Mouse (Mus musculus) forebrain, embryonic 11.5 days (tissue): Measurements from ENCODE around the gene Glyctk. TPM values are rescaled to one million over a fixed set of nuclear protein-coding genes. Genes with fewer than 3 reads are reported as not detected.
A peak's percentile ranks its signal among the peaks of the same experiment; 100 is the strongest.

Source experiments
- ATAC-seq: fragments of 200-750 bp; cut with Nextera tagmentation; replicated peaks from 2 replicates; pipeline ENCODE4 v1.8.0; 2017; ENCODE audit warnings: moderate TSS enrichment; ENCODE audit not compliant: low FRiP score
- DNase-seq: peaks from one replicate; pipeline ENCODE4 v3.0.0-alpha.2; 2017; ENCODE audit warnings: low spot score
- H3K27ac ChIP-seq: fragments of 300-500 bp; sonication (generic); 2 replicates; pipeline ENCODE4 v1.5.1; 2014; ENCODE audit warnings: low read depth, low read length
- H3K27me3 ChIP-seq: fragments of 300-500 bp; sonication (generic); 2 replicates; pipeline ENCODE4 v1.6.1; 2014; ENCODE audit warnings: mild to moderate bottlenecking, low read length, mixed read lengths; ENCODE audit not compliant: control insufficient read depth, insufficient read depth
- H3K36me3 ChIP-seq: fragments of 300-500 bp; sonication (generic); 2 replicates; pipeline ENCODE4 v1.6.1; 2014; ENCODE audit warnings: mild to moderate bottlenecking, low read length, moderate library complexity, mixed read lengths; ENCODE audit not compliant: control insufficient read depth, insufficient read depth
- H3K4me1 ChIP-seq: fragments of 300-500 bp; sonication (generic); replicated peaks from 2 replicates; pipeline ENCODE4 v1.6.1; 2014; ENCODE audit warnings: low read length, mixed read lengths; ENCODE audit not compliant: control insufficient read depth, insufficient read depth
- H3K4me2 ChIP-seq: fragments of 300-500 bp; sonication (generic); 2 replicates; pipeline ENCODE4 v1.6.1; 2014; ENCODE audit warnings: low read depth, mild to moderate bottlenecking, low read length, moderate library complexity, mixed read lengths; ENCODE audit not compliant: severe bottlenecking
- H3K4me3 ChIP-seq: fragments of 300-500 bp; sonication (generic); 2 replicates; pipeline ENCODE4 v1.5.1; 2014; ENCODE audit warnings: low read depth, low read length
- H3K9ac ChIP-seq: fragments of 300-500 bp; sonication (generic); 2 replicates; pipeline ENCODE4 v1.6.1; 2014; ENCODE audit warnings: low read length
- H3K9me3 ChIP-seq: fragments of 300-500 bp; sonication (generic); 2 replicates; pipeline ENCODE4 v1.6.1; 2016; ENCODE audit warnings: low read length, mixed read lengths; ENCODE audit not compliant: control insufficient read depth
- WGBS: fragments of 180-500 bp; shearing (Covaris S2); extraction: QIAGEN DNeasy Blood & Tissue Kit; methylation state at CpG from one replicate; pipeline ENCODE4 v1.1.7; 2014; 5-methylcytosine and 5-hydroxymethylcytosine counted together
- polyA plus RNA-seq: library from polyadenylated mRNA; unstranded; fragments of >200 nt; fragmentation: Nextera tagmentation; extraction: Ambion mirVana; gene quantifications from 2 replicates; pipeline ENCODE4 v1.2.1, GENCODE M21; 2014

The Glyctk gene
- polyA plus RNA-seq, 1 experiment from 2014 or later, result 10.2 TPM

DNA sequence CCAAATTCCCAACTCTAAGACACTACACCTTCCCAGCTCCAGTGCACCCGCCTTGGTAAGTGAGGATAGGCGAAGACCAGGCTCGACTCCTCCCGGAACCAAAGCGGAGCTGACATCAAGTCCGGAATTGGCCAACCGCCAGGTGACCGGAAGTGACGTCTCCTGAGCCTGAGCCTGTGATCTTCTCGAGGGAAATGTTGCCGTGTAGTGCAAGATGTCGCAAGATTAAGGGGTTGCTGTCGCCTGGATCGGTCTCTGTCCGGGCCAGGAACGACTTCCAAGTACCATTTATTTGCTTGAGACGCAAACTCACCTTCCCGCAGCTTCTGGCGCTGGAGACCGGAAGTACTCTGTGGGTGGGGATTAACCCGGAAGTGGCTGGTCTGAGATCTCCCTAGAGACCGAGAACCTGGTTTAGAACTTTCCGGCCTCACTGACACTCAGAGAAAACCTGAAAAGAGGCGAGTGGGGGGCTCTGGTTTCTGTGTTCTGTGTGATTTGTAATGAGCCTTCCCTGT, 1.9 kb upstream of the Glyctk start:
- WGBS, result 5% methylated on average over 24 of the region's 24 CpGs
- Histone ChIP-seq H3K4me1 (peaks cover 6% of the 10 kb centered on the region; the same call in 1 of the 2 replicates), H3K36me3 (no peaks in the 10 kb centered on the region), H3K27ac (peak overlapping the region; percentile 85), H3K27me3 (no peaks in the 10 kb centered on the region), H3K9me3 (no peaks in the 10 kb centered on the region), H3K4me3 (peak overlapping the region; percentile 41), H3K9ac (peak overlapping the region; percentile 63), H3K4me2 (peak overlapping the region; percentile 67)
- peak; percentile 68 for ATAC-seq
- peak; percentile 94 for DNase-seq

DNA sequence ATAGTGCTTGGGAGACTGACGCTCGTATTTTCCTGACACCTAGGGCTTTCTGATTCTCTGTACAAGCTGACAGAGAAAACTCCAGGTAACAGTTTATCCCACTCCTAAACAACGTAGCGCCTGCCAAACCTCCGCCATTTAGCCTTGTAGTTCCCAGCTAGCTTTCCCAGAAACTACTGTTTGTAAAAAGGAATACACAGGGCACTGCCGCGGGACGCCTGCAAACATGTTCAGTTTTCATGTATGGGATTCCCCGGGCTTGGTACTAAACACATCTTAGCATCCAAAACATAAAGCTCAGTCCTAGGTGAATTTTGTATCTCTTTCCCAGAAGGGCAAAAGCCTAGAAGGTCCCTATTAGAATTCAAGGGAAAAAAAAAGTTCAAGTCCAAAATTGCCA, 1.3 kb upstream of the Glyctk start:
- Histone ChIP-seq H3K4me2 (no peak overlapping the region; the same call in 1 of the 2 replicates), H3K4me3 (0 out of 2 replicates have a peak overlapping the region, but pooled peaks have one; percentile 41), H3K9ac (no peak overlapping the region), H3K4me1 (peaks cover 6% of the 10 kb centered on the region; the same call in 1 of the 2 replicates), H3K27me3 (no peaks in the 10 kb centered on the region), H3K9me3 (no peaks in the 10 kb centered on the region), H3K36me3 (no peaks in the 10 kb centered on the region), H3K27ac (no peak overlapping the region)
- no peak for ATAC-seq
- DNase-seq, result peak; percentile 55
- WGBS, result 85% methylated on average over 9 of the region's 9 CpGs

- Histone ChIP-seq H3K9me3 (no peaks in the 10 kb centered on the region), H3K4me2 (no peak overlapping the region), H3K4me1 (peaks cover 6% of the 10 kb centered on the region; the same call in 1 of the 2 replicates), H3K36me3 (no peaks in the 10 kb centered on the region; the same call in 1 of the 2 replicates), H3K27me3 (no peaks in the 10 kb centered on the region), H3K27ac (no peak overlapping the region), H3K9ac (no peak overlapping the region), H3K4me3 (no peak overlapping the region)
- ATAC-seq (no peak), DNase-seq (no peak)
- 79% methylated on average over 10 of the region's 10 CpGs for WGBS
Measured at GRCm38 (mm10) chr9:106157623-106157925, 364 bp downstream of the Glyctk start.

DNA sequence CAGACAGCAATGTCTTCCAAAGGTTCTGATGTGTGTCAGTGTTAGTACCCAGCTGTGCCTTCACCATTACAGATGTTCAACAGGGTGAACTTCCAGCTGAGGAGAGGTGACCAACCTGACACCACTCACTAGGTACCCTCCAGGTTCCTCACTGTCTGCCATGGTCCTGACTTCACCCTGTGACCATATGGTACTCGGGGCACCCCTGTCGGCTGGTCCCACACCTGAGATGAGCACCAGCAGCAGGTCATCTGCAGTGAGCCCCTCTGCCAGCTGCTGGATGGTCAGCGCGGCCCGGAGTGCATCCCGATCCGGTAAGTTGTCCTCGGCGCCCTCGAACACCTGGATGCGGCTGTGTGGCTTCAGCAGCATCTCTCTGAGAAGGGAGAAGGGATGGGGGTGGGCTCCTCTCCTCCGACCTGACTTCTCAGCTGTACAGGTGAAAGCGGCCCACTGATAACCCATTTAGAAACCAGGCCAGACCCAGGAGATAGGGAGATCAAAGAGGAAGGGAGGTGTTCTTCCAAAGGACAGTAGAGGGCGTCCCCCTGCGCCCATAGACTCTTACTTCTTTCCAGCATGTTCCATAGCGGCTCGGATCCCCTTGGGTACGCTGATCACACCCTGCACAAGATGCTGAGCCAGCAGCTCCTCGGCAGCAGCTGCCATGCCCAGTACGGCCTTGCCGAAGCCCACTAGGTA, 866 bp downstream of the Glyctk start:
- Histone ChIP-seq H3K27me3 (no peaks in the 10 kb centered on the region), H3K36me3 (peaks cover 4% of the 10 kb centered on the region; the same call in 1 of the 2 replicates), H3K4me2 (no peak overlapping the region), H3K9ac (no peak overlapping the region; the same call in 1 of the 2 replicates), H3K27ac (no peak overlapping the region), H3K9me3 (no peaks in the 10 kb centered on the region), H3K4me3 (no peak overlapping the region), H3K4me1 (peaks cover 6% of the 10 kb centered on the region; the same call in 1 of the 2 replicates)
- WGBS, result 80% methylated on average over 21 of the region's 21 CpGs
- ATAC-seq (peak; percentile 11; the same call in 1 of the 2 replicates), DNase-seq (peak; percentile 63)

- DNase-seq (peak; percentile 85), ATAC-seq (peak; percentile 71)
- Histone ChIP-seq H3K27me3 (no peaks in the 10 kb centered on the region), H3K4me2 (no peak overlapping the region), H3K36me3 (peaks cover 5% of the 10 kb centered on the region; the same call in 1 of the 2 replicates), H3K27ac (no peak overlapping the region), H3K9me3 (no peaks in the 10 kb centered on the region), H3K4me1 (peaks cover 7% of the 10 kb centered on the region; the same call in 1 of the 2 replicates), H3K4me3 (no peak overlapping the region), H3K9ac (0 out of 2 replicates have a peak overlapping the region, but pooled peaks have one; percentile 24)
- WGBS, result 51% methylated on average over 5 of the region's 5 CpGs
Measured at GRCm38 (mm10) chr9:106156419-106156818, 1.5 kb downstream of the Glyctk start.

- H3K4me2 ChIP-seq, result no peak overlapping the region
- no peak for ATAC-seq
- H3K4me1 ChIP-seq, result peaks cover 12% of the 10 kb centered on the region; the same call in 1 of the 2 replicates
- no peak for DNase-seq
- peaks cover 5% of the 10 kb centered on the region; the same call in 1 of the 2 replicates for H3K36me3 ChIP-seq
- H3K27me3 ChIP-seq, result 0 out of 2 replicates have a peak, but pooled peaks cover 2% of the 10 kb centered on the region
- H3K9ac ChIP-seq, result no peak overlapping the region
- 87% methylated on average over 9 of the region's 9 CpGs for WGBS
- no peaks in the 10 kb centered on the region for H3K9me3 ChIP-seq
- no peak overlapping the region for H3K4me3 ChIP-seq
- no peak overlapping the region for H3K27ac ChIP-seq
Measured at GRCm38 (mm10) chr9:106154106-106154505, 3.8 kb downstream of the Glyctk start.

DNA sequence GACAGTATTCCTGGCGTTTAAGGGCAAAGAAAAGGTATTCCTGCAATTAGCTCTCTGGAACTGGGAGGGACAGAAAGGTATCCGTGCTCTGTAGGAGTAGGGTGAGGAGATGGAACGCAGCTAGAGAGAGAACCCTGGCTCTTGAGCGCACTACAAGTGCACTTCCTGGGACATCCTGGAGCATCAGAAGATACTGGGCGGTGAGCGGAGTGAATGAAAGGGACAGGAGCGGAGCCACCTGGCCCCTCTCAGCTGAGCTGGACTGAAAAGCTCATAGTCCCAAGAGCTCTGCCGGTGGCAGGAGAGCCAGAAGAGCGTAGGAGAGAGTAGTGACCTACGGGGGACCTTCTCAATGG, 8.6 kb downstream of the Glyctk start:
- Histone ChIP-seq H3K9ac (peak overlapping the region; percentile 93), H3K4me3 (peak overlapping the region; percentile 70), H3K4me1 (peaks cover 13% of the 10 kb centered on the region; the same call in 1 of the 2 replicates), H3K36me3 (peaks cover 5% of the 10 kb centered on the region; the same call in 1 of the 2 replicates), H3K4me2 (peak overlapping the region; percentile 80), H3K27me3 (peaks cover 4% of the 10 kb centered on the region; the same call in 1 of the 2 replicates), H3K27ac (peak overlapping the region; percentile 81), H3K9me3 (no peaks in the 10 kb centered on the region)
- 7% methylated on average over 10 of the region's 10 CpGs for WGBS
- ATAC-seq, result no peak
- no peak for DNase-seq

DNA sequence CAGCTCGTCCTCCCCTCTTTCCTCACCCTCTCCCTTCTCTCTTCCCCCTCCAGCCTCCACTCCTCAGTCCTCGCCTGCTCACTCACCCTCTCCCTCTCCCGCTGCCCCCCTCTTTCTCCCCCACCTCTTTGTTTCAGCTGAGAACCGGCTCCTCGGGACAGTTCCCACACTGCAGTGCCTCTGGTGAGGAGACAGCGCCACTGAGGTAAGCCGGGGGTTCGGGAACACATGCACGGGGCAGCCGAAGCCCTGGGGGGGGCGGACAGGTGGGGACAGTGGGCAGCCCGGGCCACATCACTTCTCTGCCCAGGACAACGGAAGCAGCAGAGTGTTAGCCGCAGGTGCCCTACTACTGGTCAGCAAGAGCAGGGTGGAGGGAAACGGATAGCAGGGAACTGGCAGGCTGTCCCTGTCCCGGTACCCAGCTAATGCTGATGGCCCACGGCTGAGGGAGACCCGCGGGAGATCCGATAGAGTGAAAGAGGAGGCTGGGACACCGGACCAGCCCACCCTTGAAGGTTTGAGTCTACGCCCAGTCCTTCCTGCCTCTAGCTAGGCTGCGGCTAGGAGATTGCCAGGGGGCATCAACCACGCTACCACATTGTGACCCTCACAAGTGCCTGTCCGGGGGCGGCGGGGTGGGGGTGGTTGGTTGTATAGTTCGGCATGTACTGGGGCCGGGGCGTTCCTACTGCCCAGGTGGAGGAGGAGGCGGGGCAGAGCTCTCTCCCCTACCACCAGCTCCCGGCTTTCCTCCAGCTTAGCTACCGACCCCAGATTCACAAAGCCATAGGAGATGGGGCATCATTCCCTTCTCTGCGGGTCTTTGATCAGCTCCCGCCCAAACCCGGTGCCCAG, 9.2 kb downstream of the Glyctk start:
- Histone ChIP-seq H3K4me3 (peak overlapping the region; percentile 70), H3K9me3 (no peaks in the 10 kb centered on the region), H3K4me2 (peak overlapping the region; percentile 80), H3K4me1 (peaks cover 16% of the 10 kb centered on the region; the same call in 1 of the 2 replicates), H3K27me3 (peaks cover 4% of the 10 kb centered on the region; the same call in 1 of the 2 replicates), H3K36me3 (peaks cover 5% of the 10 kb centered on the region; the same call in 1 of the 2 replicates), H3K9ac (peak overlapping the region; percentile 93), H3K27ac (peak overlapping the region; percentile 81)
- ATAC-seq (peak; percentile 84), DNase-seq (peak; percentile 84)
- WGBS, result under 1% methylated on average over 36 of the region's 36 CpGs
